Comparison of ENCODE assay signal across 22 mouse cellular contexts in genomic region chr6:60501391-60501903, GRCm38 (mm10).
"Had no signal": no experiment of that assay in that cellular context is flagged by ENCODE, and none has a peak within 500 bp of the region (broad histone marks: within the 10 kb centered on the region; RNA-seq: fewer than 3 reads in every experiment).

No protein-coding gene starts in this region.

- H3K27ac ChIP-seq: kidney, embryonic 15.5 days; limb, embryonic 12.5 days; limb, embryonic 15.5 days; liver, embryonic 14.5 days; lung, embryonic 15.5 days; midbrain, embryonic 10.5 days; midbrain, embryonic 13.5 days; stomach, postnatal 0 days had no signal

- H3K36me3 ChIP-seq: kidney, embryonic 15.5 days; limb, embryonic 12.5 days; limb, embryonic 15.5 days; lung, embryonic 15.5 days; midbrain, embryonic 10.5 days; midbrain, embryonic 13.5 days had no signal

- ATAC-seq: liver, postnatal 0 days; midbrain, embryonic 13.5 days; midbrain, embryonic 16.5 days had no signal

- H3K4me1 ChIP-seq: kidney, embryonic 15.5 days; limb, embryonic 12.5 days; limb, embryonic 15.5 days; lung, embryonic 15.5 days; megakaryocyte, embryonic 14.5 days; midbrain, embryonic 10.5 days; midbrain, embryonic 13.5 days had no signal

- H3K9me3 ChIP-seq: kidney, embryonic 15.5 days; limb, embryonic 12.5 days; limb, embryonic 15.5 days; lung, embryonic 15.5 days; midbrain, embryonic 10.5 days; midbrain, embryonic 13.5 days had no signal

- H3K9ac ChIP-seq: kidney, embryonic 15.5 days; limb, embryonic 12.5 days; limb, embryonic 15.5 days; liver, embryonic 14.5 days; liver, postnatal 0 days; lung, embryonic 15.5 days; midbrain, embryonic 13.5 days had no signal

- DNase-seq: kidney, postnatal 10 days; kidney, postnatal 36 days; left cerebral cortex, postnatal 4 days; liver, postnatal 0 days; lung, postnatal 10 days; lung, postnatal 36 days; right cerebral cortex, adult 18-20 months; right cerebral cortex, postnatal 14 days; right cerebral cortex, postnatal 4 days; thymus, postnatal 25 days had no signal

- H3K27me3 ChIP-seq: kidney, embryonic 15.5 days; limb, embryonic 12.5 days; limb, embryonic 15.5 days; lung, embryonic 15.5 days; megakaryocyte, embryonic 14.5 days; midbrain, embryonic 13.5 days had no signal

- H3K4me3 ChIP-seq: kidney, embryonic 15.5 days; limb, embryonic 12.5 days; limb, embryonic 15.5 days; lung, embryonic 15.5 days; megakaryocyte, embryonic 14.5 days; midbrain, embryonic 10.5 days; midbrain, embryonic 13.5 days; myocyte had no signal

- H3K4me2 ChIP-seq: kidney, embryonic 15.5 days; limb, embryonic 12.5 days; limb, embryonic 15.5 days; liver, embryonic 11.5 days; lung, embryonic 15.5 days; midbrain, embryonic 13.5 days had no signal
